Mouse (Mus musculus) gastrocnemius, adult 2 months (tissue): ENCODE results near the gene Casq1. TPM values are rescaled to one million over a fixed set of nuclear protein-coding genes. Genes with fewer than 3 reads are reported as not detected.

Experiments
- DNase-seq: peaks from one replicate; pipeline ENCODE4 v3.0.0; 2022
- H3K27ac ChIP-seq: fragments of 200-600 bp; 2 replicates; pipeline ENCODE4 v1.8.1; 2022; ENCODE audit warnings: mild to moderate bottlenecking
- H3K4me3 ChIP-seq: fragments of 200-600 bp; 2 replicates; pipeline ENCODE4 v1.8.1; 2022; ENCODE audit warnings: mild to moderate bottlenecking, moderate library complexity
- CTCF ChIP-seq: fragments of 200-600 bp; IDR thresholded peaks from 2 replicates; pipeline ENCODE4 v1.8.1; 2022; ENCODE audit warnings: antibody characterized with exemption, mild to moderate bottlenecking, moderate library complexity
- intact Hi-C: fragments of 180-260 bp; cut with DNase I; formaldehyde crosslinking; loops from one replicate; pipeline ENCODE4 v1.15.1; 2025
- total RNA-seq, 2 experiments: library from RNA; stranded (reverse); gene quantifications; 2 replicates each; pipeline ENCODE4 v1.2.3; 2021

The Casq1 gene
- total RNA-seq, 2 experiments from 2014 or later = 2,819 to 3,581 TPM

- peak overlapping the region; percentile 3; the same call in 1 of the 2 replicates for H3K27ac ChIP-seq
- intact Hi-C loops = no loop called here
- peak; percentile 18; the same call in 1 of the 2 replicates for TF ChIP-seq CTCF
Measured at GRCm38 (mm10) chr1:172191578-172191977, 28.1 kb downstream of the Casq1 start.

GRCm38 (mm10) chr1:172188891-172189290 lies 30.8 kb downstream of the Casq1 start:
- intact Hi-C loops = no loop called here
- peak; percentile 65 for TF ChIP-seq CTCF
- H3K27ac ChIP-seq = no peak overlapping the region
- DNase-seq = no peak
- H3K4me3 ChIP-seq = no peak overlapping the region

More at GRCm38 (mm10) chr1:172191578-172191977, 28.1 kb downstream of the Casq1 start:
- H3K4me3 ChIP-seq = no peak overlapping the region
- DNase-seq = no peak

GRCm38 (mm10) chr1:172186401-172187289 lies 33.0 kb downstream of the Casq1 start:
- DNase-seq = no peak
- TF ChIP-seq CTCF = peak; percentile 12; the same call in 1 of the 2 replicates
- Histone ChIP-seq H3K27ac (no peak overlapping the region), H3K4me3 (no peak overlapping the region)
- intact Hi-C loops = no loop called here

- Histone ChIP-seq H3K4me3 (no peak overlapping the region), H3K27ac (no peak overlapping the region)
- no peak for DNase-seq
- intact Hi-C loops = no loop called here
- no peak for TF ChIP-seq CTCF
Measured at GRCm38 (mm10) chr1:172183915-172184314, 35.8 kb downstream of the Casq1 start.

GRCm38 (mm10) chr1:172183056-172183455 lies 36.6 kb downstream of the Casq1 start:
- no peak overlapping the region for H3K27ac ChIP-seq
- no peak overlapping the region for H3K4me3 ChIP-seq
- DNase-seq = no peak
- intact Hi-C loops = no loop called here
- no peak for TF ChIP-seq CTCF

- no peak overlapping the region for H3K4me3 ChIP-seq
Measured at GRCm38 (mm10) chr1:172181777-172182176, 37.9 kb downstream of the Casq1 start.

GRCm38 (mm10) chr1:172180881-172181280 lies 38.8 kb downstream of the Casq1 start:
- no peak for TF ChIP-seq CTCF
- no peak for DNase-seq
- no peak overlapping the region for H3K4me3 ChIP-seq
- intact Hi-C loops = no loop called here
- peak overlapping the region; percentile 63 for H3K27ac ChIP-seq

More at GRCm38 (mm10) chr1:172181777-172182176, 37.9 kb downstream of the Casq1 start:
- H3K27ac ChIP-seq = peak overlapping the region; percentile 63
- no peak for TF ChIP-seq CTCF
- DNase-seq = no peak
- intact Hi-C loops = no loop called here

GRCm38 (mm10) chr1:172179102-172179501 lies 40.6 kb downstream of the Casq1 start:
- peak; percentile 61 for DNase-seq
- no peak overlapping the region for H3K4me3 ChIP-seq
- no peak for TF ChIP-seq CTCF
- H3K27ac ChIP-seq = peak overlapping the region; percentile 63
- intact Hi-C loops = no loop called here

GRCm38 (mm10) chr1:172177791-172178190 lies 41.9 kb downstream of the Casq1 start:
- intact Hi-C loops = no loop called here
- no peak overlapping the region for H3K4me3 ChIP-seq
- DNase-seq = no peak
- TF ChIP-seq CTCF = no peak
- H3K27ac ChIP-seq = peak overlapping the region; percentile 44

- no peak for TF ChIP-seq CTCF
- peak overlapping the region; percentile 85; the same call in 1 of the 2 replicates for H3K27ac ChIP-seq
- no peak overlapping the region for H3K4me3 ChIP-seq
- intact Hi-C loops = no loop called here
- no peak for DNase-seq
Measured at GRCm38 (mm10) chr1:172173181-172173580, 46.5 kb downstream of the Casq1 start.

- DNase-seq = no peak
- H3K27ac ChIP-seq = 0 out of 2 replicates have a peak overlapping the region, but pooled peaks have one; percentile 13
- no peak for TF ChIP-seq CTCF
- intact Hi-C loops = no loop called here
- H3K4me3 ChIP-seq = no peak overlapping the region
Measured at GRCm38 (mm10) chr1:172172381-172172780, 47.3 kb downstream of the Casq1 start.

- H3K27ac ChIP-seq = peak overlapping the region; percentile 54; the same call in 1 of the 2 replicates
- no peak for TF ChIP-seq CTCF
- no peak overlapping the region for H3K4me3 ChIP-seq
- intact Hi-C loops = no loop called here
- DNase-seq = no peak
Measured at GRCm38 (mm10) chr1:172169809-172170208, 49.9 kb downstream of the Casq1 start.

GRCm38 (mm10) chr1:172167911-172168310 lies 51.8 kb downstream of the Casq1 start:
- no peak overlapping the region for H3K27ac ChIP-seq
- intact Hi-C loops = no loop called here
- no peak for DNase-seq
- no peak for TF ChIP-seq CTCF
- H3K4me3 ChIP-seq = no peak overlapping the region
